Mouse (Mus musculus) ovary, postnatal 10 days (tissue): Measurements from ENCODE around the gene Hsd11b2.

Source experiments
- DNase-seq: peaks from one replicate; pipeline ENCODE4 v3.0.0; 2022; ENCODE audit warnings: low spot score

Hsd11b2 gene

DNA sequence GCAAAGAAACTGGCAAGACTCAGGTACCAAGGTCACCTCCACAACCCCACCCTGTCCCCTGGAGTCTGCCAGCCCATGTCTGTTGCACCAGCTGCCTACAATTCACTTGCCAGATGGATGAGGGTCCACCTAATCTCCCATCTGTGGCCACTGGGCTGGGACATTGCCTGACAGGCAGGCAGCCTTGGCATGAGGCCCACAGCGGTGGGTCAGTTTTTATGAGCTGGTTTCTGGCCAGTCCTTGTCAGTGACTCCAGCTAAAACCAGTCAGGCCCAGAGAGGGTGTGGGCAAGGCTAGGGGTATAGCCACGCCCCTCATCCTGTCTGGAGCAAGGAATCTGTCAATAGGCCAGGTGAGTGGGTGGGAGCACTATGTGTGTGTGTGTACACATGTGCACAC lies 8.6 kb downstream of the Hsd11b2 start:
- no peak for DNase-seq

DNA sequence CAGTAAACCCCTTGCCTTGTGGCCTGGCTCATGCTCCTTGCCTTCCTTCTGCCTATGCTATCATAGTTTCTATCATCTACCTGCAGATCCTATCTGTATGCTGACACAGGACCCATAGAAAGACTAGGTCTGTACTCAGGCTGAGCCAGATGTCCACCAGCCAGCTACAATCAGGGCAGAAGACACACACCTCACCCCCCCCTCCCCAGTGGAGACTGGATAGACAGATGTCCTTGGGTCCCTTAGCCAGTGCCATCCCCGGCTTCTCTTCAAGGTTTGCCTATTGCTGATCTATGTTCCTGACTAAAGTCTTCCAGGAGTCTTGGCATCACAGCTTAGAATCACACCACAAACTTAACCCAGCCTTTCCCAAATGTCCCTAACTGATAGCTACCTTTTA lies 9.7 kb downstream of the Hsd11b2 start:
- no peak for DNase-seq

DNA sequence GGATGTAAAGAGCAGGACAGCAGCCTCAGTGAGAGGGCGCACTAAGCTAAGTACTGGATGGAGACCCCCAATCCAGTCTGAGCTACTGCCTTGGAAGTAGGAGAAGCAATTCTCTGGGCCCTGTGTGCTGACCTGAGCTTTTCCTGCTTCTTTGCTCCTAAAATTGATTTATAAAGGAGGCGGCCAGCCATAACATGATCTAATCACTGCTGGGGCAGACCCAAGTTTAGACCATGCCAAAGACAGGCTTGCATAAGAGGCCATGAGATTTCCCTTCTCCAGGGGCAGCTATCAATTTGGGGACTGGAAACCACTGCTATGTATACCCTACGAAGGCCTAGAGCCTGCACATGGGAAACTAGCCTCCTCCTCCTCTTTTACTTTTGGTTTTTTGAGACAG lies 10.7 kb downstream of the Hsd11b2 start:
- DNase-seq = no peak

DNA sequence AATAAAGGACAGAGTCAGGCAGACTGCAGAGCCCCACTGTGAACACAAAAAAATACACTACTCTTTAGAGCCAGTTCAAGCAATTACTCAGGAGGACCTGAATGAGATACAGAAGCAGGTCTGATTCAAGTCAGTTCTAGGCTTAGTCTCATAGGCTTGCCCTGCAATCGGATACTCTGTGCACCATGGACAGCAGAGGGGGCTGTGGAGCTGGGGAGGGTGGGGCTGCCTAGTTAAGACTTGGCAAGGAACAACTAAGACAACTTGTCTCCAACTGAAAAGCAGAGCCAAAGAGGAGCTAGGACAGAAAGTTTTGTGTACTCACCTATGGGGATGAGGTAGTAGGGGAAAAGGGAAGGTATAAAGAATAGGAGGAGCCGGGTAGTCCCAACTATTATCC lies 13.2 kb downstream of the Hsd11b2 start:
- DNase-seq = no peak

DNA sequence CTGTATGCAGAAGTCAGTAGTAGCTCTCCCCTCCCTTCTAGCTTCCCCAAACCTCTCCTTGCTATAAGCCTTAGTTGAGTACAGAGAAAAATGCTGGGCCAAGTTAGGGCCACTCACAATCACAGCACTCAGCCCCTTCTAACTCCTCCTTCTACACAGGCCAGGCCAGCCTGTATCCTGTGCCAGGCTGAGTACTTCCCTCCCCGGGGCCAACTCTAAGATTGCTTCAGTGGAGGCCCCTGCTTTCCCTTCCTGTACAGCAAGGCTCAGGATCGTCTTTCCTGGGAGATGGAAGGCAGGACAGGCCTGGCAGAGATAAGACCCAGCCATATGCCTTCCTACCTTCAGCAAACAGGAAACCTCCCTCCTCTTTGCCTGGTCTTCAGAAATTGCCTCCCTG lies 14.9 kb downstream of the Hsd11b2 start:
- no peak for DNase-seq

DNA sequence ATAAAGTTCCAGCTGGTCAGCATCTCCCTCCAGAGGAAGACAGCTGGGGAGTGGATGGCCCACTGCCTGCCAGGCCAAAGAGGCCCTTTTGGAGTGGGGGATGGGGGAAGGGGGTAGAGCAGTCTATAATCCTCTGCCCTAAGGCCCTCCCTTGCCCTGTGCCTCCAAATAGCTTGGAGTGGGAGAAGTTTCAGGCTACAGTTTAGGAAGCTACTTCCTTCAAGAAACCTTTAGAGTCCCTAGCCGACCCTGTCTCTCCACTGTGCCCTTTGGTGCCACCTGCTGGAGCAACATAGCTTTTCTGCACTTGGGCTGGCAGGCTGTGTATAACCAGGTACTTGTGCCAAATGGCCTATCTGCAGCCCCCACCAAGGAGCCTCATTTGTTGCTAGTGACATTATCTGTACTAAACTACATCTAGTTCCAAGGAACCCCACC lies 15.4 kb downstream of the Hsd11b2 start:
- peak; percentile 64 for DNase-seq

DNA sequence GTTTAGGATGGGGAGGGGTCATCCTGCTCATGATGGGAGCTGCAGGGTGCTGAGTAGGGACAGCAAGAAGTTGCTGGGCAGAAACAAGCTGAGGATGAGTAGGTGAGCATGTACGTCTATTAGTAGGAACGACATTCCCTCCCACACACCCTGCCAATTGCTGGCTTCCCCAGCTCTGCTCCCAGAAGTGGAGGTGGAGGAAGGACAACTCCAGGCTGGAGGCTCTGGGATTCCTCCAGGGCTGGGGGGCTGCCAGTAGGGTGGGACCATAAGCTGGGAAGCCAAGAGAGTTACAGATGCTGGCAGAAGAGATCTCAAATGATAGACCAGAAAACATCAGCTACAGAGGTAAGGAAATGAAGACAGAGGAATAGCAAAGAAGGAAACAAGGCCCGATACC lies 18.0 kb downstream of the Hsd11b2 start:
- no peak for DNase-seq

DNA sequence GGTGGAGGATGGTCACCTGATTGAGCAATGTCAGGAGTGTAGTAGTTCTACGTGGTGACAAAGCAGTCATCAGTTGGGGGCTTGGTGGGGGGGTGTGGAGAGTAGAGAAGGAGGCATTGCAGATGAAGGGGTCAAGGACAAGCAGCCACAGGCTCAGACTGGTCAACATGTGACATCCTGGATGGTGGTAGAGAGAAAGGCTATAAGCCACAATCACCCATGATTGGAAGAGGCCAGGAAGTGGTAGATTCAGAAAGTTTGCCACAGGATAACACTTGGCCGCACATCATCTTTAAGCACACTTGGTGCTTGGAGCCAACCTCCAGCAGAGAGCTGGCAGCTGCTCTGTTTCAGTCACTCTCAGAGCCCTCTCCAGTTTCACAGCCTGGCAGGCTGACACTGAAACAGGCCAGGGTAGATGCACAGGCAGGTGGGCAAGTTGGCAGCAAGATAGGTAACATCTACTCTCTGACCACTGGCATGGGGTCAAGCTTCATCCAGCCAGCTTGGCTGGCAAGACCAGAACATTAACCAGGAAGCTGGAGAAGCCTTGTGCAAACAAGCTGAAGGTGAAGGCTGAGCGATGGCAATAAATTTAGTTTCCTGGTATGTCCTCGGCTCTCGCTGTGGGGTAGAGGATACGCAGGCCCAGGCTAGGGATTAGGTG lies 18.6 kb downstream of the Hsd11b2 start:
- DNase-seq = no peak

DNA sequence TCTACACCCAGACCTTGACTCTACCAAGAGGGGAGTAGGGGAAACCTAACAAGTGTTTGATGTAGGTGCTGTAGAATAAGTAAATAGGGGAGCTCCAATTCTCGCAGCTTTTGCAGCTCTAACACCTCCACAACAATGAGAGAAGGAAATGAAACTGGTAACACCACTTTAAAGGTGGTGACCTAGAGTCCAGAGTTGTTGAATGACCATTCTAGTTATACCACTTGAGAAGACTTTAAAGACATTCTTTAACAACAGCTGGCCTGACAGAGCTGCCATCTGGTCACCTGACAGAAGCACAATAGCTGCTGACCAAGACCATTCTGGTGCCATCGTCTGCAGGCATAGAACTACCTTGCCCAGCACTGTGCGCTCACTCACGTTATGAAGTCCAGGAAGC lies 20.4 kb downstream of the Hsd11b2 start:
- DNase-seq = no peak

DNA sequence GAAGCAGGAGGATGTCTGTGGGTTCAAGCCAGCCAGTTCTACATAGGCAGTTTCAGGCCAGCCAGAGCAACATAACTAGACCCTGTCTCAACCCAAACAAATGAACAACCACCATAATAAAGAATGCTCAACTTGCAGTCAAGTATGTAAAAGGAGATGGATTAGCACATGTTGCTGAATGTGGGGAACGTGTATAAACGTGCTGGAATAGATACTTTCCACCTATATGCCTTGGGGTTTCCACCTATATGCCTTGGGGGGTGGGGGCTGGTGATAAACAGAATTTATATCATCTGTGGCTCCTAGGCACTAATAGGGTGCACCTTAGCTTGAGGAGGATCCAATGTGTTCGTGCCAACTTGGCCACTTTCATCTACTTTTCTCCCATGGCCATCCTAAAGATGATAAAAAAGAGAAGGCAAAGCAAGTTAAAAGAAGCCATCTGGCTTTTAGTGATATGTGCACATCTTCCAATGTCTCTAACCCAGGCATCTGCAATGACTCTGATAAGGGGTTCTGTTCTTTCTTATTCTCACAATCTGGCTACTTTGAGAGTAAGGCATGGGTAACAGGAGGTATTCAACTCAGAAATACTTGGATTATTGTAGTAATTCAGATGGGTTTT lies 23.6 kb downstream of the Hsd11b2 start:
- DNase-seq = no peak

DNA sequence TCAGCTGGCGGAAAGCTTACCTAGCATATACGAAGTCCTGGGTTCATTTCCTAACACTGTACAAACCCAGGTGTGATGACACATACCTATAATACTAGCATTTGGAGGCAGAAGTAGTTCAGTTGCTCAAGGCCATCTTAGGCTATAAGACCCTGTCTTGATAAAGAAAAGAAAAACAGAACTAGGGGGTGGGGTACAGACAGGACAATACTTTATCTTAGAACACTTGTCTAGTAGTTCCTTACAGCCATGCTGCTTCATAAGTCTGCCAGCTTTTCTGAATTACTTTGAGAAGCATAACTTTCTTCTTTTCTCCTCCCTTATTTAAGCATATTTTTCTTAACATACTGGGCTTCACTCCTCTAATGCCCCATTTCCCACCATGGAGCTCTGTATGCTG lies 24.3 kb downstream of the Hsd11b2 start:
- no peak for DNase-seq

DNA sequence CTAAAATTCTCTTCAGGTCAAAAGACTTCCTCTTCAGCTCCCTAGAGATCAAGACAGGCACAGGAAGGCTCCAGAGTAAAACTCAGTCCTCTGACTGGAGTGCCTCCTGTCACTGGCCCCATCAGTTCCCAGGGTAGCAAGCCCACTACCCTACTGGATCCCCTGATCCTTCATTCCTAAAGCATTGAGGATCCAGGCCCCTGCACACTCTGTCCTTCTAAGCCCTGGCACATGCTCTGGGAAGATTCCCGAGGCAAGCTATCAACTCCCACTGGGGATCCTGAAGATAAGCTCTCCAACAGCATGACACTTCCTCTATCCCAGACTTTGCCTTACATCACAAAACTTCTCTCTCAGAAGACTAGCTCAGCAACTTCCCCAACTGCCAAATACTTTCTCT lies 25.1 kb downstream of the Hsd11b2 start:
- DNase-seq = no peak

DNA sequence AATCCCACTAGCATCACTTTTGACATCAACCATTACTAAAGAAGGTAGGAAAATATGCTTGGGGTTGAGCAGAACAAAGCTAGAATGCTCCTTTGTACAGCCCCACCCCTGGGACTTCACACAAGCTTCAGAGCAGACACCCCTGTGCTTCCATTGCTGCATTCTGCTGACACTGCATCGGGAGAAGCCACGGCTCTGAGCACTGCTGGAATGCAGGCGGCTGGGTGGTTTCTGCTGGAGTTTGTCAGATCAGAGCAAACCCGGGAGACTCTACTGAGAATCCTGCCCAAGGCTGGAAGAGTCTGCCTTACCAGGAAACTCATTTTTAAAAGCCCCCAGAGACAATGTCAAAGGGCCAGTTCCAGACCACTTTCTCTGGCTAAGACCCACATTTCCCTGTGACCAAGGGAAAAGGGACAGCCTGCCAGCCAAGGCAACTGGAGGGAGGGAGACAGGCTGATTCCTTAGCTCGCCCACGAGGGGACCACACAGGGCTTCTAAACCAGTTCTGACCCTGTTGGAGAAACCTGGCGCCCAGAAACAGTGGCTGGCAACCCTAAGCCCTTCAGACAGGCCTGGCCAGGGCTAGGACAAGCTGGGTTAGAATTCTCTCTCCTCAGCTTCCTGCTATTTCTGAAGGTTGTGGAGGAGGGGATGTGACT lies 26.1 kb downstream of the Hsd11b2 start:
- DNase-seq = no peak

DNA sequence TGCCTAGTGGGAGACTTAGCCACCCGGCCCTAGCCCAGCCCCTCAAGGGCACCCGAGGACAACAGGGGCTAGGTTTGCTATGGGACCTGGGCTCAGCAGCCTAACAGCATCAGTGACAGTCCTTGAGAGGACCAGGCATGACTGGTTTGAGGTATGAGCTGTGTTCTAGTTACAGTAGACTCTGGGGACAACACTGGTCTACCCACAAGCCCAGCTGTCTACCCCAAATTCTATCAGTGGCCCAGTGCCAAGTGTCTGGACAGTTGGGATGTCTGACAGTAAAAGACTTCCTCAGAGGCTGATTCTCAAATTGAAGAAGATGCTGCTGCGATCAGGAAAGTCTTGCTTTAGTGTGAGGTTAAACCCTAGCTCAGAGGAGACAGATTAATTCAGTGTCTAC lies 26.7 kb downstream of the Hsd11b2 start:
- no peak for DNase-seq

DNA sequence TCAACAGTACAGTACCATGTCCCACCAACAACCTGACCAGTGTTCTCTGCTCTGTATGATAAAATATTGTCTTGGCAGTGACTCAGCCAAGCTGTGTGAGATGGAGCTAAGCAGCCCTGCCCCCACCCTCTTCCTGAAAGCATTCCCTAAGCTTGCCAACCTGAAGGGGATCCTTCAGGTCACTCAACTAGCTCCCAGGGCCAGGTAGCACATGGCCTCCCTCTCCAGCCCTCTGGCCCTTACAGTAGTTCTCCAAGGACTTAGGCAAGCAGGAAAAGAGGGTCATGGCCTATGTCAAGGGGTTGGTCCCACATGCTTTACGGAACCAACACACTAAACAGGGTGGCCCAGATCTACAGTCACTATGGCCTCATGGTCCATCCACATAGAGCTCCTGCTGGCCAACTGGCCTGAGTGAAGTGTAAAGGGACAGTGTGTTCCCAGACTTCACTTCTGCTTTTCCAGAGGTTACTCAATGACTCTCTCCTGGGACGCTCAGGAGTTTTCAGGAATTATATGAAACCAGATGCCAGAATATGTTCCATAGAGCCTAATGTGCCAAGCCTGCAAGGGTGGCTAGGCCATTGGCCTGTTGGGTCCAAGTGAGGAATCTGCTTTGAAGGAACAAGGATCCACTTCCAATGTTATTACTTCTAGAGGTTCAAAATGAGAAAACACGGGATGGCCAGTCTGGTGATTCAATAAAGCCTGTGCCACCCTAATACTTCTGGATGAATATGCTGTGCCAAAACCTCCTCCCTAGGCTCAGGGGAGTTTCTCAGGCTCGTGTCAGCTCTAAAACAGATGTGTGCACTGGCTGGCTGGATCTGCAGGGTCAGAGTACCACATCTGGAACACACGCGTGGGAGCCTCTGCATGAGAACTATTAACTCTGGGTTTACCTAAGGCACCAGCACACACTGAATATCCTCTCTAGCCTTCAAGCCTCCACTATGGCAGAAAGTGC lies 28.1 kb downstream of the Hsd11b2 start:
- DNase-seq = no peak

DNA sequence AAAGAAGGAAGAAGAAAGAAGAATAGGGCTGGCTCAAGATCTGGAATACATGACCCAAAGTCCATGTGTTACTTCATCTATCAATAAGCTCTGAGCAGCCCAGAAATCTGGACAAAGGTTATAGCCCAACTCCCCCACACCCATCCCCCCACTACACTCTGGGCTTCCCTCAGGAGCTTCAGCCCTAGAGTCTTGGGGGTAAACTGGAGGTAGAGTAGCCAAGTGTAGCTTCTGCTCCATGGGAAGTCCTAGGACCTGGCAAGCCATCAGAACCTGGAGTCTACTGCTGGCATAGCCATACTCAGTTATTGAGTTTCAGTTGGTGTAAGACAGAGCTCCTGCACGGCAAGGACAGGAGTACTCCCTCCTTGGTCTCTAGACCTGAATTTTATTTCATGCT lies 31.0 kb downstream of the Hsd11b2 start:
- no peak for DNase-seq

DNA sequence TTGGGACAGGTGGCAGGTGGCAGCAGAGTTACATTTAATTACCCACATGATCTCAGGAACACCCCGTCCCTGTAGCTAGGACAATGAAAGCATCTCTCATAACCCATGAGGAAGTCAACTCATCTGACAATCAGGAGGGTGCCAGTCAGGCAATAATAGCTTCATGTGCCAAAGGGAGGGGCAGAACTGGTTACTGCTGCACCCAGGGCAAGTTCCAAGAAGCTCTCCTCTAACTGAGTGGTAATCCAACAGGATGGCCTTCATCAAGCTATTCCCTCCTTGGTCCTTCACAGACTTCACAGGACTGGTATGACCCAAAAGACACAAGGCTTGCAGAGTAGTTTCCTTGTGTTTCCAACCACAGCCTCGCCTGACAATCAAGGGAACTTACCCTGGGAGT lies 31.5 kb downstream of the Hsd11b2 start:
- DNase-seq = no peak

DNA sequence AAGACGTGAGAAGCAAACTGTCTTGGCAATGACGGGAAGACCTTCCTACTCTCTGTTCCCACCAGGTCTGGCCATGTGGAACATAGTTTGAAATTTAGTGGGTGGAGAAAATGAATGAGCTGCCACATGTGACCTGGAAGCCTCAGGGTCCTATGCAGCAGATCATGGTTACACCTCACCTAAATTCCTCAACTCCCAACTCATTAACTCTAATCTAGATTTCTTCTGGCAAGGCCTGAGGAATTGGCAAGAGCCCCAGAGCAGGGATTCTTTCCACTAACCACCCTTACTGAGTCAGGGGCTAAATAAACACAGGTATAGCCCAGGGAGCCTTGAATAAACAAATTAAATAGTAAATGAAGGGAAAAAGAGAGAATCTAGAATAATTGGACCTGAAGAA lies 33.5 kb downstream of the Hsd11b2 start:
- DNase-seq = no peak

DNA sequence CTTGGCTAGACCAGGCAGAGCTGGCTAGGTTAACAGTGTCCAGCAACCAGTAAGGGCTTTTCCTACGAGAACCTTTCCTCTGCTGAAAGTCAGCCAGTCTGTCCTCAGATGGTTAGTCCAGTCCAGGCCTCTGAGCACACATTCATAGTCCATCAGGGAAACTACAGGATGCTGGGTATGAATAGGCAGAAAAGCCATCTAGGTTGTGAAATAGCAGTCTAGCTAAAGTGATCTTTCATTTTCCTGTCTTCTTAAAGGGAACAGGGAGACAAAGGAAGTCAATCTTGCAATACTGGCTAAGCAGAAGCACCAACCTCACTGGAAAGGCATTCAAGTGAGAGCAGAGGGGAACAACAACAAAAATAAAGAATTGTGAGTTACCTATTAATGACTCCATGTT lies 34.3 kb downstream of the Hsd11b2 start:
- DNase-seq = no peak

DNA sequence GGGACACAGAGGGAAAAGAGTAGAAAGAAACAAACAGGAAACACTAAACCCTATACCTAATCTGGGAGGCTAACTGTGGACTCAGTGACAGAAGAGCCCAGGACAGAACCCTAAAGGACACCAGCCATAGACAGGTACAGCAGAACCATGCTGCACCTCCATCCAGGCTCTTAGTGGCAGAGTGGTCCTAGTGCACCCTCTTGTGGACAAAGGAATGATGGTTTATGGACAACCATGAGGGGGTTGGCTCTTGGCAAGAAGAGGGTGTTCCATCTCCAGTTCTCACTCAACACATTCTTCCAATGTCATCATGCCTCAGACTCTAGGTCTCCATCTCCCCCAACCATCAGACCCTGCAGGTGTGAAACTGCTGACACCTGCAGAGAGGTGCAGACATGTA lies 35.5 kb downstream of the Hsd11b2 start:
- DNase-seq = no peak

DNA sequence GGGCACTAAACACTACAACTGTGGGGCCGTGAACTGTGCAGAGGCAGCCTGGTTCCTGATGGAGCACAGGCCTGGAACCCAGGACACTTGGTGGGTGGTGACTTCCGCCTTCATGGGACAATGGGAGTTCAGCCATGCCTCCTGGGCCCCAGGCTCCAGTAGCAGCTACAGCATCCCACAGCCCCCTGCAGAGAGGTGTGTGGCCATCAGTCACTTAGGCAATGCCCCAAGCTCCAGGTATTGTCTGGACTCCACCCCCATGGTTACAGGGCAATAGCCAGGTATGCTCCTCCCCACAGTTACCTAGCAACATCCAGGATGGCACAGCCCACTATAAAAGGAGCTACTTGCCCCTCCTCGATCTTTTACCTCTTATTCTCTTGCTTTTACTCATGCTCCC lies 36.7 kb downstream of the Hsd11b2 start:
- no peak for DNase-seq

DNA sequence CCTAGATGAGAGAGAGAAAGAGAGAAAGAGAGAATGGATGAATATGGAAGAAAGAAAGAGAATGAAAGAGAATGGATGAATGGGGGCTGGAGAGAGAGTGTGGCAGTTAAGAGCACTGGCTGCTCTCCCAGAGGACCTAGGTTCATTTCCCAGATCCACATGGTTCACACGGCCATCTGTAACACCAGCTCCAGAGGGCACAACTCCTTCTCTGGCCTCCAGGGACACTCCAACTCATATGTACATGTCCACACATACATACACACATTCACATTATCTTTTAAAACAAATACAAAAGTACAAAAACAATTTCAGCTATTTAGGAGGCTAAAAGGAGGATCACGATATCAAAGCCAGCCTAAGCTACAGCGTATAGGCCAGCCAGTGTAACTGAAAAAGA lies 44.3 kb downstream of the Hsd11b2 start:
- DNase-seq = no peak

DNA sequence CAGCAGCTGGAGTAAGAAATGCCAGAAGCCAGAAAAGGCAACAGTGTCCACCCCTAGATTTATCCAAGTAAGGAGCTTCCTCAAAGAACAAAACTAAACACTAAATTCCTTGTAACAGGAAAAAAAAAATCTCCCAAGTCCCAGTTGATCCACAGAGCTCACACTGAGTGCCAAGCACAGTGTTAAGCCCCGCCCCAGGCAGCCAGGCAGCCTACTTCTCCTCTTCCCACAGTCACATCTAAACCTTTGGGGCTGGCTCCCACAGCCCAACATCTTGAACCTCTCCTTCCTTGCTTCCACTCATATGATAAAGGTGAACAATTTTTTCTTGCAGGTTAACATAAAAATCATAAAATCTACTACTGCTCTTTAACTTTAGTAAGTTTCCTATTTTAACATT lies 45.3 kb downstream of the Hsd11b2 start:
- no peak for DNase-seq
